Mouse (Mus musculus): ENCODE measurements around the gene Lrrc52. TPM values are rescaled to one million over a fixed set of nuclear protein-coding genes. Genes with fewer than 3 reads are reported as not detected.

Lrrc52 gene
- total RNA-seq (2023) = not detected

GRCm38 (mm10) chr1:167466765-167467426 is at the start of gene Lrrc52:
Lrrc52 (minus strand) TSS chr1:167466780.

Other genes with a start within 250 kb of the Lrrc52 start
- gene Uck2, start 181.5 kb downstream of the Lrrc52 start, total RNA-seq (2023) = 10 to 100 TPM; 14.4 to 17.3 TPM
- 10 to 100 TPM; 54.9 to 58.6 TPM for gene Tmco1, start 158.4 kb downstream of the Lrrc52 start, total RNA-seq (2023)
- gene Aldh9a1, start 116.8 kb downstream of the Lrrc52 start, total RNA-seq (2023) = 10 to 100 TPM; 50.3 to 57.0 TPM
- gene Mgst3, start 72.9 kb downstream of the Lrrc52 start, total RNA-seq (2023) = 1 to 10 TPM; 4.2 to 5.2 TPM
- gene Rxrg, start 131.6 kb upstream of the Lrrc52 start, total RNA-seq (2023) = not detected
- not detected for gene Lmx1a, start 222.5 kb upstream of the Lrrc52 start, total RNA-seq (2023)

Measured in monocyte, adult 59 days (primary cell).